Mouse (Mus musculus): Measurements from ENCODE around the gene Cerkl. TPM values are rescaled to one million over a fixed set of nuclear protein-coding genes. Genes with fewer than 3 reads are reported as not detected.

Gene Cerkl
- polyA plus RNA-seq, 2 experiments = 1.2 to 5.0 TPM

GRCm38 (mm10) chr2:79339003-79339402 is 117.6 kb downstream of the Cerkl start:
- ATAC-seq (ENCODE audit: insufficient read depth) (no peak), DNase-seq (ENCODE audit: low read depth in 3 of 3, low spot score in 3 of 3) (no peak)
- no peak overlapping the region for H3K9ac ChIP-seq (replicated peaks)
- no peaks in the 10 kb centered on the region; the same call in 1 of the 2 replicates for H3K36me3 ChIP-seq (replicated peaks; ENCODE audit: control insufficient read depth, insufficient read depth, low read depth)
- no peaks in the 10 kb centered on the region for H3K4me1 ChIP-seq (replicated peaks; ENCODE audit: control insufficient read depth in 2 of 2, insufficient read depth in 2 of 2, low read length in 1 of 2)
- 64% methylated on average over 1 of the region's 1 CpGs for WGBS (ENCODE audit: insufficient replicate concordance)
- H3K27ac ChIP-seq = no peak overlapping the region
- TF ChIP-seq CTCF (IDR thresholded peaks at IDR 0.05; ENCODE audit: low read depth) = no peak
- TF ChIP-seq EP300 (IDR thresholded peaks at IDR 0.05; ENCODE audit: low read depth) = no peak
- no peaks in the 10 kb centered on the region for H3K9me3 ChIP-seq (ENCODE audit: control insufficient read depth, low read length)
- H3K4me2 ChIP-seq (ENCODE audit: low read depth) = no peak overlapping the region
- no peak overlapping the region for H3K4me3 ChIP-seq (ENCODE audit: insufficient read depth in 1 of 2, low read depth in 2 of 2, low read length in 2 of 2)
- H3K27me3 ChIP-seq (ENCODE audit: control insufficient read depth, insufficient read depth, low read length) = no peaks in the 10 kb centered on the region

- TF ChIP-seq EP300 (IDR thresholded peaks at IDR 0.05; ENCODE audit: low read depth) = no peak
- peak; percentile 42; the same call in 1 of the 2 replicates for TF ChIP-seq CTCF (IDR thresholded peaks at IDR 0.05; ENCODE audit: low read depth)
- Histone ChIP-seq H3K4me2 (ENCODE audit: low read depth) (no peak overlapping the region), H3K9me3 (ENCODE audit: control insufficient read depth, low read length) (no peaks in the 10 kb centered on the region), H3K4me3 (ENCODE audit: insufficient read depth in 1 of 2, low read depth in 2 of 2, low read length in 2 of 2) (no peak overlapping the region), H3K36me3 (replicated peaks; ENCODE audit: control insufficient read depth, insufficient read depth, low read depth) (peaks cover 7% of the 10 kb centered on the region; the same call in 1 of the 2 replicates), H3K9ac (replicated peaks) (no peak overlapping the region), H3K27me3 (ENCODE audit: control insufficient read depth, insufficient read depth, low read length) (no peaks in the 10 kb centered on the region), H3K4me1 (replicated peaks; ENCODE audit: control insufficient read depth in 2 of 2, insufficient read depth in 2 of 2, low read length in 1 of 2) (no peaks in the 10 kb centered on the region), H3K27ac (no peak overlapping the region)
- 82% methylated on average over 1 of the region's 1 CpGs for WGBS (ENCODE audit: insufficient replicate concordance)
- ATAC-seq (ENCODE audit: insufficient read depth) (no peak), DNase-seq (ENCODE audit: low read depth in 3 of 3, low spot score in 3 of 3) (no peak)
These were observed 120.4 kb downstream of the Cerkl start for GRCm38 (mm10) chr2:79336141-79336540.

- no peak overlapping the region for H3K27ac ChIP-seq
- DNase-seq (ENCODE audit: low read depth in 3 of 3, low spot score in 3 of 3) = peak in 2 of 3 experiments; percentile 6 to 10
- H3K4me2 ChIP-seq (ENCODE audit: low read depth) = no peak overlapping the region
- no peaks in the 10 kb centered on the region for H3K4me1 ChIP-seq (replicated peaks; ENCODE audit: control insufficient read depth in 2 of 2, insufficient read depth in 2 of 2, low read length in 1 of 2)
- H3K27me3 ChIP-seq (ENCODE audit: control insufficient read depth, insufficient read depth, low read length) = no peaks in the 10 kb centered on the region
- peaks cover 18% of the 10 kb centered on the region for H3K36me3 ChIP-seq (replicated peaks; ENCODE audit: control insufficient read depth, insufficient read depth, low read depth)
- no peak for ATAC-seq (ENCODE audit: insufficient read depth)
- no peak overlapping the region for H3K9ac ChIP-seq (replicated peaks)
- TF ChIP-seq CTCF (IDR thresholded peaks at IDR 0.05; ENCODE audit: low read depth) (no peak), EP300 (IDR thresholded peaks at IDR 0.05; ENCODE audit: low read depth) (no peak)
- H3K4me3 ChIP-seq (ENCODE audit: insufficient read depth in 1 of 2, low read depth in 2 of 2, low read length in 2 of 2) = no peak overlapping the region
- H3K9me3 ChIP-seq (ENCODE audit: control insufficient read depth, low read length) = no peaks in the 10 kb centered on the region
These were observed 121.9 kb downstream of the Cerkl start for GRCm38 (mm10) chr2:79334661-79335060.

- no peak for ATAC-seq (ENCODE audit: insufficient read depth)
- peaks cover 73% of the 10 kb centered on the region for H3K36me3 ChIP-seq (replicated peaks; ENCODE audit: control insufficient read depth, insufficient read depth, low read depth)
- no peaks in the 10 kb centered on the region for H3K4me1 ChIP-seq (replicated peaks; ENCODE audit: control insufficient read depth in 2 of 2, insufficient read depth in 2 of 2, low read length in 1 of 2)
- TF ChIP-seq CTCF (IDR thresholded peaks at IDR 0.05; ENCODE audit: low read depth) = no peak
- TF ChIP-seq EP300 (IDR thresholded peaks at IDR 0.05; ENCODE audit: low read depth) = no peak
- H3K27me3 ChIP-seq (ENCODE audit: control insufficient read depth, insufficient read depth, low read length) = no peaks in the 10 kb centered on the region
- DNase-seq (ENCODE audit: low read depth in 3 of 3, low spot score in 3 of 3) = no peak
- H3K27ac ChIP-seq = no peak overlapping the region
- 83% methylated on average over 2 of the region's 2 CpGs for WGBS (ENCODE audit: insufficient replicate concordance)
- no peak overlapping the region for H3K4me2 ChIP-seq (ENCODE audit: low read depth)
- H3K9ac ChIP-seq (replicated peaks) = no peak overlapping the region
- no peaks in the 10 kb centered on the region for H3K9me3 ChIP-seq (ENCODE audit: control insufficient read depth, low read length)
- no peak overlapping the region for H3K4me3 ChIP-seq (ENCODE audit: insufficient read depth in 1 of 2, low read depth in 2 of 2, low read length in 2 of 2)
These were observed 128.5 kb downstream of the Cerkl start for GRCm38 (mm10) chr2:79328079-79328478.

GRCm38 (mm10) chr2:79316182-79316880 is 140.3 kb downstream of the Cerkl start:
- Histone ChIP-seq H3K4me1 (replicated peaks; ENCODE audit: control insufficient read depth in 2 of 2, insufficient read depth in 2 of 2, low read length in 1 of 2) (no peaks in the 10 kb centered on the region), H3K9ac (replicated peaks) (no peak overlapping the region), H3K4me3 (ENCODE audit: insufficient read depth in 1 of 2, low read depth in 2 of 2, low read length in 2 of 2) (no peak overlapping the region), H3K4me2 (ENCODE audit: low read depth) (no peak overlapping the region), H3K36me3 (replicated peaks; ENCODE audit: control insufficient read depth, insufficient read depth, low read depth) (peaks cover 89% of the 10 kb centered on the region), H3K27me3 (ENCODE audit: control insufficient read depth, insufficient read depth, low read length) (no peaks in the 10 kb centered on the region), H3K9me3 (ENCODE audit: control insufficient read depth, low read length) (no peaks in the 10 kb centered on the region), H3K27ac (no peak overlapping the region)
- 90% methylated on average over 9 of the region's 9 CpGs for WGBS (ENCODE audit: insufficient replicate concordance)
- ATAC-seq (ENCODE audit: insufficient read depth) (no peak), DNase-seq (ENCODE audit: low read depth in 3 of 3, low spot score in 3 of 3) (no peak)
- no peak for TF ChIP-seq CTCF (IDR thresholded peaks at IDR 0.05; ENCODE audit: low read depth)
- TF ChIP-seq EP300 (IDR thresholded peaks at IDR 0.05; ENCODE audit: low read depth) = no peak

Measured in liver, embryonic 14.5 days (tissue).